Mouse (Mus musculus) ES-E14 (cell line): ENCODE measurements around the gene Mettl16.

ENCODE experiments used
- CHD2 ChIP-seq: IDR thresholded peaks from 2 replicates; pipeline ENCODE4 v1.6.1; 2014; ENCODE audit warnings: mild to moderate bottlenecking, low read depth, low read length, inconsistent platforms
- HCFC1 ChIP-seq: IDR thresholded peaks from 2 replicates; pipeline ENCODE4 v1.6.1; 2012; ENCODE audit warnings: low read length, inconsistent platforms, borderline replicate concordance; ENCODE audit not compliant: insufficient read depth
- MAFK ChIP-seq: IDR thresholded peaks from 2 replicates; pipeline ENCODE4 v1.6.1; 2014; ENCODE audit warnings: mild to moderate bottlenecking, low read depth, low read length, inconsistent platforms; ENCODE audit not compliant: insufficient read depth
- ZC3H11A ChIP-seq: IDR thresholded peaks from 2 replicates; pipeline ENCODE4 v1.6.1; 2012; ENCODE audit warnings: low read depth, mild to moderate bottlenecking, inconsistent platforms, low read length, borderline replicate concordance
- ZNF384 ChIP-seq: IDR thresholded peaks from 2 replicates; pipeline ENCODE4 v1.6.1; 2012; ENCODE audit warnings: low read depth, low read length, inconsistent platforms

DNA sequence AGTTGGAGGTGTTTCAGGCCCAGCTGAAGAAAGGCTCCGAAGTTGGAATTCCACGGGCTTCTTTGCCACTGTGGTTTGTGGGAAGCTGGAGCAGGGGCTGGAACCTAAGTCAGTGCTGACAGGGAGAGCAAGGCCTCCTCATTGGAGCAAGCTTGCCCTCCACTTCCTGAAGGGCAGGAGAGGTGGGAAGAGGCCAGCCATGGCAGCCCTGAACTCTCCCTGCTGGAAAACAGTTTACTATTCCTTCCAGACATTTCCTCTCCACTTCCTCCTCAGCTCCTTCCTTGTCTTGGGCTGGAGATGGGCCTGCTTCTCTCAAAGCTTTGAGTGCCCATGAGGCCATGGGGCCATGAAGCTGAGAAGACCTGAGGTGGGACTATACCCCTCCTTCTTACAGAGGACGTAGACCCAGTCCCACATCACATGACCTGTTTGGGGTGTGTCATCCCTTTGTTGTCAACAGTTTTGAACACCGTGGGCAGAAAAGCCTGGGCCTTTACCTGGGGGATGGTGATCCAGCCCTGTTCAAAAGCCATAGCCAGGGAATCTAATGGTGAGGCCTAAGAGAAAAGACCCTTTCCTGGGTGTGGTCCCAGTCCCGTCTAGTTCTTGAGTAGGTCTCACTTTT lies 64.1 kb downstream of the Mettl16 start:
- TF ChIP-seq ZC3H11A = no peak
- TF ChIP-seq MAFK = no peak
- TF ChIP-seq ZNF384 = no peak
- TF ChIP-seq CHD2 = no peak
- no peak for TF ChIP-seq HCFC1
